Mouse (Mus musculus) gastrocnemius, postnatal 4 days (tissue): ENCODE results near the gene Gm5114. TPM values are rescaled to one million over a fixed set of nuclear protein-coding genes. Genes with fewer than 3 reads are reported as not detected.
"Not testable (repeated sequence)": the region's sequence is repeated elsewhere in the genome, so short reads cannot be mapped to it uniquely, and the experiment has no call there.

Source experiments
- DNase-seq, 2 experiments: peaks; one replicate each; pipeline ENCODE4 v3.0.0; 2021 to 2022; ENCODE audit warnings: low spot score in 2 of 2, mixed read lengths in 2 of 2
- long read RNA-seq, 2 experiments: library from polyadenylated mRNA; stranded (forward); transcript quantifications; one replicate each; pipeline ENCODE4 v2.0.0; 2021
- microRNA-seq: library from miRNA; unstranded; fragments of <30 nt; microRNA quantifications from one replicate; pipeline ENCODE4 v1.2.0, GENCODE M21; 2021
- total RNA-seq, 2 experiments: library from RNA; stranded (reverse); gene quantifications; 2 replicates each; pipeline ENCODE4 v1.2.3; 2021

The Gm5114 gene
- total RNA-seq: not detected
- long read RNA-seq, experiment 1: 0 reads
- long read RNA-seq, experiment 2: 0 reads

DNA sequence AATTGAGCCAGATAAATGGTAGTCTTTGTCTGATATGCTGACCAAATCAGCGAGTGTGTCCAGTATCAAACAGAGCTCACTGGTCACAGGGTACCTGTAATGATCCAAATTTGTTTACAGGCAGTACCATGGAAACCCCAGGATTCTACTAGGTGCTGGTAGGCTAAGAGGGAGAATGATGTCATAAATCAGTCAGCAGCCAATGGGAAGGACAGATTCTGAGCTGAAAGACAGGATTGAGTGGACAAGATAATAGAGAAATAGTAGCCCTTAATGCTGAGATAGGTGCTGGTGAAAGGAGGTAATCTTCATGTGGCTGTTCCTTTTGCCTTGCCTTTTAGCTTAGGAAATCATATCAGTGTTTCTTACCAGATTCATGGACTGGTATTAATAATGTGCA, at the start of gene Gm5114:
Gene Gm5114 (minus strand): TSS at position 101 of the 400 bp plus-strand sequence.
- DNase-seq: not testable (repeated sequence)

- no peak for DNase-seq
These were observed 42.8 kb upstream of the Gm5114 start for GRCm38 (mm10) chr7:39455806-39456205.

- peak; percentile 52 to 68 for DNase-seq
These were observed 36.5 kb upstream of the Gm5114 start for GRCm38 (mm10) chr7:39449260-39450021.

- DNase-seq: no peak
These were observed 35.8 kb upstream of the Gm5114 start for GRCm38 (mm10) chr7:39448626-39449242.

- DNase-seq: no peak
These were observed 28.3 kb upstream of the Gm5114 start for GRCm38 (mm10) chr7:39441237-39441636.

- no peak for DNase-seq
These were observed 27.4 kb upstream of the Gm5114 start for GRCm38 (mm10) chr7:39440362-39440761.

Small RNAs within 50 kb of the gene (microRNA-seq; reads per million reads assigned to microRNA genes)
- gene Gm27437: not detected

Other genes starting within 250 kb of the Gm5114 start
- 1 to 10 TPM; 2.7 to 2.8 TPM for gene Zfp619, start 104.6 kb upstream of the Gm5114 start, total RNA-seq